Mouse (Mus musculus): ENCODE results near the gene Nectin1.

The Nectin1 gene

GRCm38 (mm10) chr9:43741277-43741676 is 2.5 kb upstream of the Nectin1 start:
- no peak for DNase-seq (ENCODE audit: low spot score)

- no peak for DNase-seq (ENCODE audit: low spot score)
Observed at GRCm38 (mm10) chr9:43742066-43742465, 1.7 kb upstream of the Nectin1 start.

GRCm38 (mm10) chr9:43742902-43743646 is 710 bp upstream of the Nectin1 start:
- peak; percentile 78 for DNase-seq (ENCODE audit: low spot score)

GRCm38 (mm10) chr9:43744138-43744981 is 576 bp downstream of the Nectin1 start:
- peak; percentile 20 for DNase-seq (ENCODE audit: low spot score)

- DNase-seq (ENCODE audit: low spot score) = no peak
Observed at GRCm38 (mm10) chr9:43745051-43745792, 1.4 kb downstream of the Nectin1 start.

GRCm38 (mm10) chr9:43745951-43746703 is 2.3 kb downstream of the Nectin1 start:
- no peak for DNase-seq (ENCODE audit: low spot score)

GRCm38 (mm10) chr9:43747710-43748109 is 3.9 kb downstream of the Nectin1 start:
- no peak for DNase-seq (ENCODE audit: low spot score)

GRCm38 (mm10) chr9:43748519-43748918 is 4.7 kb downstream of the Nectin1 start:
- DNase-seq (ENCODE audit: low spot score) = no peak

GRCm38 (mm10) chr9:43750053-43750452 is 6.3 kb downstream of the Nectin1 start:
- DNase-seq (ENCODE audit: low spot score) = no peak

- DNase-seq (ENCODE audit: low spot score) = no peak
Observed at GRCm38 (mm10) chr9:43751111-43751510, 7.3 kb downstream of the Nectin1 start.

- no peak for DNase-seq (ENCODE audit: low spot score)
Observed at GRCm38 (mm10) chr9:43753481-43753880, 9.7 kb downstream of the Nectin1 start.

- DNase-seq (ENCODE audit: low spot score) = no peak
Observed at GRCm38 (mm10) chr9:43754083-43754482, 10.3 kb downstream of the Nectin1 start.

- no peak for DNase-seq (ENCODE audit: low spot score)
Observed at GRCm38 (mm10) chr9:43754768-43755197, 11.0 kb downstream of the Nectin1 start.

GRCm38 (mm10) chr9:43755464-43755863 is 11.7 kb downstream of the Nectin1 start:
- no peak for DNase-seq (ENCODE audit: low spot score)

GRCm38 (mm10) chr9:43755928-43756327 is 12.1 kb downstream of the Nectin1 start:
- DNase-seq (ENCODE audit: low spot score) = no peak

GRCm38 (mm10) chr9:43757225-43757624 is 13.4 kb downstream of the Nectin1 start:
- no peak for DNase-seq (ENCODE audit: low spot score)

GRCm38 (mm10) chr9:43757972-43758965 is 14.5 kb downstream of the Nectin1 start:
- DNase-seq (ENCODE audit: low spot score) = no peak

- DNase-seq (ENCODE audit: low spot score) = no peak
Observed at GRCm38 (mm10) chr9:43760078-43760477, 16.3 kb downstream of the Nectin1 start.

- DNase-seq (ENCODE audit: low spot score) = no peak
Observed at GRCm38 (mm10) chr9:43761181-43761820, 17.5 kb downstream of the Nectin1 start.

- DNase-seq (ENCODE audit: low spot score) = no peak
Observed at GRCm38 (mm10) chr9:43761941-43762340, 18.2 kb downstream of the Nectin1 start.
